Mouse (Mus musculus): ENCODE measurements around the gene Phactr1. TPM values are rescaled to one million over a fixed set of nuclear protein-coding genes. Genes with fewer than 3 reads are reported as not detected.

Phactr1 gene
- polyA plus RNA-seq, 1 experiment from 2014 or later = 12.6 TPM

DNA sequence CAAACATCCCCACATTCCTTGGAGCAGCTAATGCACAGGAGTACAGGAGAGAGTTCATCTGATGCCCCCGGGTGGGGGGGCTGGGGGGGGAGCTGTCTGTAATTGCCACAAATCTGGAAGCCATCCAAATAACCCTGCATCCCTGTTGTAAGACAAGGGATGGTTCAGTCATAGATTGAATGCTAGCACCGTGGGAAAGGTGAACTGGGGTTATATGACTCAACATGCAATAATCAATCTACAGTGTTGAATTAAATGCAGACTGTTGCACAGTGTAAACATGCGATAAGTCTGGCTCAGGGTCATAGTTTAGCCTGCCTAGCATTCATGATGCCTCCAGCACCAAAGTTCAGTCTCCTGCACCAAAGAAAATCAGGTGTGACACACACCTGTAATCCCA lies 219.2 kb downstream of the Phactr1 start:
- H3K9me3 ChIP-seq (replicated peaks; ENCODE audit: control insufficient read depth, low read length) = no peaks in the 10 kb centered on the region
- no peaks in the 10 kb centered on the region for H3K4me1 ChIP-seq (ENCODE audit: control insufficient read depth, insufficient read depth, low read length)
- H3K27ac ChIP-seq (replicated peaks; ENCODE audit: low read depth, low read length) = no peak overlapping the region
- H3K36me3 ChIP-seq (replicated peaks; ENCODE audit: control insufficient read depth, insufficient read depth, low read depth, low read length) = no peaks in the 10 kb centered on the region
- WGBS = 61% methylated on average over 3 of the region's 3 CpGs
- H3K27me3 ChIP-seq (ENCODE audit: control insufficient read depth, insufficient read depth, low read length) = no peaks in the 10 kb centered on the region
- ATAC-seq (replicated peaks; ENCODE audit: insufficient number of reproducible peaks, low FRiP score, low TSS enrichment, low read depth) = no peak
- no peak for DNase-seq (ENCODE audit: low spot score)
- H3K4me2 ChIP-seq (ENCODE audit: low read depth, low read length) = no peak overlapping the region
- H3K4me3 ChIP-seq (ENCODE audit: low read depth, low read length) = no peak overlapping the region
- no peak overlapping the region for H3K9ac ChIP-seq (replicated peaks; ENCODE audit: low read length)

DNA sequence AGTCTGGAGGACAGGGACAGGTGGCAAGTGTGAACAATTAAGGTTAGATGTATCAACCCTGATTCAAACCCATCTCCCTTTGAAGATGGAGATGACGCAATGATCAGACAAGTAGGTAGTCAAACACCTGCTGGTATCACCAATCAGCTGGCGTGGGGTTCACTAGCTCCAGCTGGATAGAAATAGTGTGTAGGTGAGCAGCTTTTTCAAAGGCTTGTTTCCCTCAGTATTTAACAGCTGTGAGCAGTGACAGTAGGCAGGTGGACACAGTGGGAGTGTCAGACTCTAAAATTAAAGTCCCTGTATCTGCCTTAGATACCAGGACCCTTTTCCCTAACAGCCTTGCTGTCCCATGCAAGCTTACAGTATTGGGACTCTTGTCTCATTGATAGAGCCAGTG lies 221.4 kb downstream of the Phactr1 start:
- no peak overlapping the region for H3K4me2 ChIP-seq (ENCODE audit: low read depth, low read length)
- DNase-seq (ENCODE audit: low spot score) = no peak
- H3K4me3 ChIP-seq (ENCODE audit: low read depth, low read length) = no peak overlapping the region
- WGBS = 96% methylated on average over 2 of the region's 2 CpGs
- no peak for ATAC-seq (replicated peaks; ENCODE audit: insufficient number of reproducible peaks, low FRiP score, low TSS enrichment, low read depth)
- no peaks in the 10 kb centered on the region for H3K9me3 ChIP-seq (replicated peaks; ENCODE audit: control insufficient read depth, low read length)
- no peak overlapping the region for H3K27ac ChIP-seq (replicated peaks; ENCODE audit: low read depth, low read length)
- no peak overlapping the region for H3K9ac ChIP-seq (replicated peaks; ENCODE audit: low read length)
- H3K27me3 ChIP-seq (ENCODE audit: control insufficient read depth, insufficient read depth, low read length) = no peaks in the 10 kb centered on the region
- no peaks in the 10 kb centered on the region for H3K36me3 ChIP-seq (replicated peaks; ENCODE audit: control insufficient read depth, insufficient read depth, low read depth, low read length)
- no peaks in the 10 kb centered on the region for H3K4me1 ChIP-seq (ENCODE audit: control insufficient read depth, insufficient read depth, low read length)

DNA sequence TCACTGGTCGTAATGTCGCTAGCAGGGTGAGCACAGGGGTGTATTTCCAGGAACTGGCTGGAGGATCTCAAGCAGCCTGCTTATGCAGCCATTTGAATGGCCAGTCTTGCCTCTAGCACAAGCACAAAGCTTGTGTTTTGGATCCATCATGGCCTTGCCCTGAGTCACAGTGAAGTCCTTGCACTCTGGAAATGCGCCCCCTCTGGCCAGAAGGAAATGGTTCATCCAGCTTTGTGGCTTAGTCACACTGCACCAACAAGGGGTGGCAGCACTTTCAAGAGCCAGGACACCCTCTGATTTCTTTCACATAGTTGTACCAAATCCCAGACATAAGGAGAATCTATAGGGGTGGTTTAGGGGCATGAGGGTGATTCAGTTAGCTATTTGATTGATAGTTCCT lies 222.4 kb downstream of the Phactr1 start:
- Histone ChIP-seq H3K9me3 (replicated peaks; ENCODE audit: control insufficient read depth, low read length) (no peaks in the 10 kb centered on the region), H3K4me1 (ENCODE audit: control insufficient read depth, insufficient read depth, low read length) (no peaks in the 10 kb centered on the region), H3K36me3 (replicated peaks; ENCODE audit: control insufficient read depth, insufficient read depth, low read depth, low read length) (no peaks in the 10 kb centered on the region), H3K4me2 (ENCODE audit: low read depth, low read length) (no peak overlapping the region), H3K4me3 (ENCODE audit: low read depth, low read length) (no peak overlapping the region), H3K27ac (replicated peaks; ENCODE audit: low read depth, low read length) (no peak overlapping the region), H3K27me3 (ENCODE audit: control insufficient read depth, insufficient read depth, low read length) (no peaks in the 10 kb centered on the region), H3K9ac (replicated peaks; ENCODE audit: low read length) (no peak overlapping the region)
- WGBS = 78% methylated on average over 3 of the region's 3 CpGs
- ATAC-seq (replicated peaks; ENCODE audit: insufficient number of reproducible peaks, low FRiP score, low TSS enrichment, low read depth) (no peak), DNase-seq (ENCODE audit: low spot score) (no peak)

DNA sequence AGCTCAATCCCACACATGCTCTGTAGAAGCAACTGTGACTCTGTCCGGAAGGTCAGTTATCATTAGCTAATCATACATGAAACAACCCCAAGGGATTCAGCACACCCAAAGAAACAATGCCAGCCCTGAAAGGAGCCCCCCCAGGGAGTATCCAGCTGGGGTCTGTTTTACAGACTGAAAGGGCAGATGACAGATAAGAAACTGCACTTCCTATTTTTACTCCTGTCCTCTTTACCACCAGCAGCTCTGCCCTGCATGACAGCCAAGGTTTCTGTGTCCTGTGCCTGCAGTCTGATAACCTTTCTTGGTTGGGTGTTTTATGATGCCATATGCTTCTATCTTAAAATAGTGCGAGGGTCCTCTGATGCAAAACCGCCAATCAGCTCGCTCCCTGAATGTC lies 225.4 kb downstream of the Phactr1 start:
- DNase-seq (ENCODE audit: low spot score) (no peak), ATAC-seq (replicated peaks; ENCODE audit: insufficient number of reproducible peaks, low FRiP score, low TSS enrichment, low read depth) (no peak)
- Histone ChIP-seq H3K27ac (replicated peaks; ENCODE audit: low read depth, low read length) (no peak overlapping the region), H3K27me3 (ENCODE audit: control insufficient read depth, insufficient read depth, low read length) (no peaks in the 10 kb centered on the region), H3K36me3 (replicated peaks; ENCODE audit: control insufficient read depth, insufficient read depth, low read depth, low read length) (no peaks in the 10 kb centered on the region), H3K9me3 (replicated peaks; ENCODE audit: control insufficient read depth, low read length) (no peaks in the 10 kb centered on the region), H3K4me3 (ENCODE audit: low read depth, low read length) (no peak overlapping the region), H3K4me2 (ENCODE audit: low read depth, low read length) (no peak overlapping the region), H3K9ac (replicated peaks; ENCODE audit: low read length) (no peak overlapping the region), H3K4me1 (ENCODE audit: control insufficient read depth, insufficient read depth, low read length) (no peaks in the 10 kb centered on the region)
- 72% methylated on average over 4 of the region's 4 CpGs for WGBS

DNA sequence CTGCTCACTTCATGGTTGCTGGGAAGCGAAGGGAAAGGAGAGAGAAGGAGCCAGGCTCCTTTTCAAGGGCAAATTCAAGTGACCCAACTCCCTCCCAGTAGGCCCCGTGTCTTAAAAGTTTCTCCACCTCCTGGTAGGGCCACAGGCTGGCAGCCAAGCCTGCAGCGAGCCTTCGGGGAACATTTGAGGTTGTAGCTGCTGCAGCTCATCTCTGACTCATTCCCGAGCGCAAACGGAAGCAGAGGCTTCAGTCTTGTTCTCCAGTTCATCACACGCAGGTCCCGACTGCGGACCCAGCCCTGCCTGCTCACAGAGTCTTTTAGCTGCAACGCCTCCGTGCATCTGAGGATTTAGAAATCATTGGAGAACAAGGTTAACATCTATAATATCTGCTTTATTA lies 226.6 kb downstream of the Phactr1 start:
- WGBS = 90% methylated on average over 12 of the region's 12 CpGs
- Histone ChIP-seq H3K4me3 (ENCODE audit: low read depth, low read length) (no peak overlapping the region), H3K4me1 (ENCODE audit: control insufficient read depth, insufficient read depth, low read length) (no peaks in the 10 kb centered on the region), H3K9ac (replicated peaks; ENCODE audit: low read length) (no peak overlapping the region), H3K27me3 (ENCODE audit: control insufficient read depth, insufficient read depth, low read length) (no peaks in the 10 kb centered on the region), H3K9me3 (replicated peaks; ENCODE audit: control insufficient read depth, low read length) (no peaks in the 10 kb centered on the region), H3K4me2 (ENCODE audit: low read depth, low read length) (no peak overlapping the region), H3K27ac (replicated peaks; ENCODE audit: low read depth, low read length) (no peak overlapping the region), H3K36me3 (replicated peaks; ENCODE audit: control insufficient read depth, insufficient read depth, low read depth, low read length) (no peaks in the 10 kb centered on the region)
- ATAC-seq (replicated peaks; ENCODE audit: insufficient number of reproducible peaks, low FRiP score, low TSS enrichment, low read depth) (no peak), DNase-seq (ENCODE audit: low spot score) (no peak)

DNA sequence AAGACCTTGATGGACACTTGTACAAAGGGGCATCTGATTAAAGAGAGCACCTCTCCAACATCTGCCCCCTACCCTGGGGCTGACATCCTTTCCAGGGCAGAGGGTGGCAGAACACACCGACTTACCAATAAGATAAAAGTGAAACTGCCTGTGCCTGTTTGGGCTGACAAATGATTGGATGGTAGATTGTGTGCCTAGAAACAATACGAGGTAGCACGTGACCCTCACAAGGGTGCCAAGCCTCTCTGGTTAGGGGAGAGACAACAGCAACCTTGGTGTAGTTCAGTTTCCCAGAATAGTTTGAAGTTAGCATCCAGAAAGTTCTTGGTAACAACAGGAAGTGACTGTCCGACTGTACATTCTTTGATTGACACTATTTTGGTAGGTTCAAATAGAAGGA lies 234.7 kb downstream of the Phactr1 start:
- H3K9ac ChIP-seq (replicated peaks; ENCODE audit: low read length) = no peak overlapping the region
- H3K9me3 ChIP-seq (replicated peaks; ENCODE audit: control insufficient read depth, low read length) = no peaks in the 10 kb centered on the region
- no peak overlapping the region for H3K27ac ChIP-seq (replicated peaks; ENCODE audit: low read depth, low read length)
- no peak overlapping the region for H3K4me3 ChIP-seq (ENCODE audit: low read depth, low read length)
- 64% methylated on average over 4 of the region's 4 CpGs for WGBS
- 0 out of 2 replicates have a peak, but pooled peaks cover 2% of the 10 kb centered on the region for H3K27me3 ChIP-seq (ENCODE audit: control insufficient read depth, insufficient read depth, low read length)
- H3K4me1 ChIP-seq (ENCODE audit: control insufficient read depth, insufficient read depth, low read length) = peaks cover 3% of the 10 kb centered on the region; the same call in 1 of the 2 replicates
- no peak overlapping the region for H3K4me2 ChIP-seq (ENCODE audit: low read depth, low read length)
- no peak for DNase-seq (ENCODE audit: low spot score)
- no peaks in the 10 kb centered on the region for H3K36me3 ChIP-seq (replicated peaks; ENCODE audit: control insufficient read depth, insufficient read depth, low read depth, low read length)
- no peak for ATAC-seq (replicated peaks; ENCODE audit: insufficient number of reproducible peaks, low FRiP score, low TSS enrichment, low read depth)

DNA sequence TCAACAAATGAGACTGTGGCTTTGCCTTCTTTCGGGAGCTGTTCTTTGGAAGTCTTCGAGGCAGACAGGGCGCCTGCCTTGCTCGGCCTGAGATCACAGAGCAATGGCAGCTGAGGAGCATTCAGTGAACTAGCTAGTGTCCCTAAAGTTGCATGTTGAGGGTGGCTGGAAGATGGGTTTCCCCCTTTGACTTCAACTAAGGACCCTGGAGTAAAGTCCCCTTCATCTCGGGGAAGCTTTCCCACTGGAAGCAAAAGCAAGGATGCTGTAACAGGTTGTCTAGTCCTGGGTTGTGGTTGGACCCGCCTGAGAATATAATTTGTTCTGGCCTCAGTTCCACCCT lies 235.4 kb downstream of the Phactr1 start:
- Histone ChIP-seq H3K9me3 (replicated peaks; ENCODE audit: control insufficient read depth, low read length) (no peaks in the 10 kb centered on the region), H3K27me3 (ENCODE audit: control insufficient read depth, insufficient read depth, low read length) (0 out of 2 replicates have a peak, but pooled peaks cover 2% of the 10 kb centered on the region), H3K4me1 (ENCODE audit: control insufficient read depth, insufficient read depth, low read length) (peaks cover 3% of the 10 kb centered on the region; the same call in 1 of the 2 replicates), H3K27ac (replicated peaks; ENCODE audit: low read depth, low read length) (no peak overlapping the region), H3K36me3 (replicated peaks; ENCODE audit: control insufficient read depth, insufficient read depth, low read depth, low read length) (no peaks in the 10 kb centered on the region), H3K4me2 (ENCODE audit: low read depth, low read length) (peak overlapping the region; percentile 100), H3K9ac (replicated peaks; ENCODE audit: low read length) (peak overlapping the region; percentile 64), H3K4me3 (ENCODE audit: low read depth, low read length) (peak overlapping the region; percentile 61)
- no peak for DNase-seq (ENCODE audit: low spot score)
- ATAC-seq (replicated peaks; ENCODE audit: insufficient number of reproducible peaks, low FRiP score, low TSS enrichment, low read depth) = no peak
- WGBS = 11% methylated on average over 6 of the region's 6 CpGs

DNA sequence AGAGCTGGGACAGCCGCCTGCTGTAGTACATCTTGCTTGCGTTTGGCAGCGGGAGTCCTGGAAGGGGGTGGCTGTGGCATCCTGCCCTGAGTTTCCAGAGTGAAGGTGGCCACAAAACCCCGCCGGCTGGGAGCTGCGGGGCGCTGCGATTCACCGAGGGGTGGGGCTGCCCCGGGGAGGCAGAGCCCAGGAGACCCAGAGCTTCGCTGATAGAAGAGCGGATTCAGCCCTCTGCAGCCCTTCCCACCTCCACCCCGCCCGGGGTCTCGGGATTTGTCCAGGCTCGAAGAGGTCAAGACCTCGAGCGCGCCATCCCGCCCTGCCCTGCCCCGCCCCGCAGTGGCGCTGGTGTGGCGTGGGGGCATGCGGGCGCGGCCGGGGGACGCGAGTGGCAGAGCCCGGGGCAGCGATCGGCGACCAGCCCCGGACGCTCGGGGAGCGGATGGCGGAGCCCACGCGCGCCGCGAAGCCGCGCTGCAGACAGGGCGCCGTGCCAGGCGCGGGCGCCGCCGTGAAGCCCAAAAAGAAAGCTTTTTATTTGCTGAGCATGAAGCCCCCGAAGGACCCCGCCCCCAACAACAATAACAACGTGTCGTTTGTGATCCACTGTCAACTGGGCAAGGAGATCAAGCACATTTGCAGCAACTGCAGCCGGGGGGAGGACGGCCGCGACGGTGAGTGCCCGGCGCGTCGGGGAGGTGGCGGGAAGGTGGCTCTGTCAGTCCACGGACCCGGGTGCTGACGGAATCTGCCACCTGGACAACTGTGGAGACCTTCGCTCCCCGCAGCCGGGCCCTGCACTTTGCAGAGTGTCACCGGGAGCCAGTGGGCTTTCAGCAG lies 236.0 kb downstream of the Phactr1 start:
- Histone ChIP-seq H3K9ac (replicated peaks; ENCODE audit: low read length) (peak overlapping the region; percentile 64), H3K27ac (replicated peaks; ENCODE audit: low read depth, low read length) (no peak overlapping the region), H3K4me1 (ENCODE audit: control insufficient read depth, insufficient read depth, low read length) (peaks cover 3% of the 10 kb centered on the region; the same call in 1 of the 2 replicates), H3K27me3 (ENCODE audit: control insufficient read depth, insufficient read depth, low read length) (0 out of 2 replicates have a peak, but pooled peaks cover 2% of the 10 kb centered on the region), H3K9me3 (replicated peaks; ENCODE audit: control insufficient read depth, low read length) (no peaks in the 10 kb centered on the region), H3K4me3 (ENCODE audit: low read depth, low read length) (peak overlapping the region; percentile 61), H3K4me2 (ENCODE audit: low read depth, low read length) (peak overlapping the region; percentile 100), H3K36me3 (replicated peaks; ENCODE audit: control insufficient read depth, insufficient read depth, low read depth, low read length) (no peaks in the 10 kb centered on the region)
- ATAC-seq (replicated peaks; ENCODE audit: insufficient number of reproducible peaks, low FRiP score, low TSS enrichment, low read depth) (no peak; the same call in 1 of the 2 replicates), DNase-seq (ENCODE audit: low spot score) (no peak)
- WGBS = 1% methylated on average over 70 of the region's 74 CpGs

Data from embryonic facial prominence, embryonic 11.5 days (tissue).